Mouse (Mus musculus) layer of hippocampus, postnatal 25 days (tissue): ENCODE results near the gene Vmn1r81. TPM values are rescaled to one million over a fixed set of nuclear protein-coding genes. Genes with fewer than 3 reads are reported as not detected.

Experiments used
- DNase-seq, 2 experiments: peaks; one replicate each; pipeline ENCODE4 v3.0.0; 2022; ENCODE audit warnings: mixed read lengths in 2 of 2, low spot score in 1 of 2; ENCODE audit errors: extremely low spot score in 1 of 2
- total RNA-seq, 2 experiments: library from RNA; stranded (reverse); gene quantifications; 2 replicates each; pipeline ENCODE4 v1.2.3; 2021

The Vmn1r81 gene
- total RNA-seq: not detected

DNA sequence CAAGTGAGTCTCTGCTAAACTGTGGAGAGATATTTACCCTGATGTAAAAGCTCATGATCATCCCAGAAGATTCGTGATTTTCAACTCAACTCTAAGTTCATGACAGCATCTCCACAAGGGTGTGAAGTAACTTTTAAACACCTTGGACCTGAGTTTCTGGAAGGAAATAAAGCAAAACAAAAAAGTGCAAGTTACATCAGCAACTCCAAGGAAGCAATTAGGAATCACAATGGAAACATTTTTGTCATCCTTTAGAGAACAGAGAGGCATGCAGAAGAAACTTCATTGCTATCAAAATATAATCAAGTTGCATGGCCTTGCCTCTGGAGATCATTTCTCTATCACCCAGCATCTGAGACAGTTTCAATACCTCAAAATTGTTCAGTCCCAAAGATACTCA lies at the start of gene Vmn1r81:
Gene Vmn1r81, minus strand, starts transcription at position 101 of the 400 bp plus-strand sequence.
- no peak for DNase-seq

DNA sequence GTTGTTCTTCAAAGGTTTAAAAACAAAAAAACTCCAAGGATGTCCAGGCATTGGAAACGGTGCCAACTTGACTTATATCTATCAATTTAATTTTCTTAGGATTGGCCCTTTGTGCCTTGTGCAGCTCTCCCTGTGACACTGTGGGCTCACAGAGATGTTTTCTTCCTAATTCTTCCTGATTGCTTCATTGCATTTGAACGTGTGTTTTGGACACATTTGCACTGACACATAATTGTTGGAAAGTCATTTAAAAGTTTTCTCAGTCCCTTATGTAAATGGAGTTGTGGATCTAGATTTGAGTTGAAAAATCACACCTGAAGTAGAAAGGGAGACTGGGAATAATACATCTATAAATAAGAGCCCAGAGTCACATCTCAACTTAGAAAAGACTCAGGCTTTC lies 32.1 kb upstream of the Vmn1r81 start, which contains the start of gene Vmn1r82:
Gene Vmn1r82, plus strand, starts transcription at position 301 of the 400 bp plus-strand sequence.
- DNase-seq: no peak

DNA sequence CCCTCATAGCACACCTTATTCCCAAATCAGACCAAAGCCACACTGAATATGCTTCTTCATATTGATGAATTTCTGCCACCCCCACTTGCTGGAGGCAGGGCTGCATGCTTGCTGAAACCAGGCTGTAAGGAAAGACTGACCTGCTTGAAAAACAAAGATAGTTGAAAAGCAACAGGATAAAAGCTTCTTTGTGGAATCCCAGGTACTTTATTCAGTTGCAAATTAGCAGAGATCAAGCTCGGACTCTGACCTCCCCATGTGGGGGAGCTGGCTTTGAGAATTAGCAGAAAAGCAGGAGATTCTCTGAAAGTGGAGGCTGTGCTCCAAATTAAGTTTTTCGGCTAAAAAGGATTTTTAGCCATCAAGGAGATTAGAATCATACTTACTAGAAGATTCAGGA lies 63.9 kb downstream of the Vmn1r81 start:
- no peak for DNase-seq

Other genes starting within 250 kb of the Vmn1r81 start
- gene Vmn1r77, start 231.5 kb downstream of the Vmn1r81 start, total RNA-seq: not detected
- not detected for gene Vmn1r78, start 118.0 kb downstream of the Vmn1r81 start, total RNA-seq
- not detected for gene Vmn1r79, start 97.0 kb downstream of the Vmn1r81 start, total RNA-seq
- not detected for gene Vmn1r80, start 79.0 kb downstream of the Vmn1r81 start, total RNA-seq
- not detected for gene Vmn1r82, start 32.2 kb upstream of the Vmn1r81 start, total RNA-seq
- gene Vmn1r83, start 61.2 kb upstream of the Vmn1r81 start, total RNA-seq: not detected
- not detected for gene Vmn1r84, start 101.0 kb upstream of the Vmn1r81 start, total RNA-seq
- gene Zfp551, start 154.5 kb upstream of the Vmn1r81 start, total RNA-seq: 10 to 100 TPM in 1 of 2 experiments, 1 to 10 TPM in 1; 8.1 to 11.3 TPM
- 10 to 100 TPM; 11.3 to 12.1 TPM for gene Zfp606, start 210.0 kb upstream of the Vmn1r81 start, total RNA-seq
- not detected for gene 2900092C05Rik, start 244.2 kb upstream of the Vmn1r81 start, total RNA-seq